Mouse (Mus musculus) heart, postnatal 10 days (tissue): ENCODE measurements around the gene Ifitm2. TPM values are rescaled to one million over a fixed set of nuclear protein-coding genes. Genes with fewer than 3 reads are reported as not detected.

Experiments
- DNase-seq, 2 experiments: peaks; one replicate each; pipeline ENCODE4 v3.0.0; 2021
- intact Hi-C: fragments of 180-260 bp; cut with DNase I; formaldehyde crosslinking; loops from one replicate; pipeline ENCODE4 v1.15.1; 2025
- total RNA-seq, 2 experiments: library from RNA; stranded (reverse); gene quantifications; 2 replicates each; pipeline ENCODE4 v1.2.3; 2021

Gene Ifitm2
- total RNA-seq, 2 experiments from 2014 or later: 168 to 187 TPM

GRCm38 (mm10) chr7:140912846-140913482, 42.8 kb downstream of the Ifitm2 start:
- intact Hi-C loops: no loop called here
- DNase-seq: no peak

DNA sequence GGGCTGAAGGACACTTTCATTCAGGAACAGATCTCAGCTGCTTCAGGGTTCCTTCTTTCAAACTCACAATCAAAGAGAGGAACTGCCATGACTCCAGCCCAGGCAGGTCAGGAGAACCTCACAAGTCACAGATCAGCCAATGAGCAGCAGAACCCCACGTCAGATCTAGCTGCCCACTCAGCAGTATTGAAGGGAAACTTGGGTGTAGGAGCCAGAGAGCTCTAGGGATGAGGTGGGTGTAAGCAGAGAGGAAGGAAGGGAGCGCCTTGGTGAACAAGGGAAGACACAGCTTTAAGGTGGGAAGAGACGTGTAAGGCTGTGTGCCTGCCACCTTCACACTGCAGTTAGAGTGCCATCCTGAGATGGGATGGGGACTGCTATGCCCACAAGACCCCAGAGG, 43.5 kb downstream of the Ifitm2 start:
- intact Hi-C loops: no loop called here
- DNase-seq: no peak

GRCm38 (mm10) chr7:140908634-140909107, 47.1 kb downstream of the Ifitm2 start:
- intact Hi-C loops: loop anchor here (1.0 to 5.0 kb wide), 6 partner anchors 32 to 268 kb away; partner anchors contain the start of genes Gm45717, Ifitm2 and Pgghg
- DNase-seq: peak; percentile 85 to 90

DNA sequence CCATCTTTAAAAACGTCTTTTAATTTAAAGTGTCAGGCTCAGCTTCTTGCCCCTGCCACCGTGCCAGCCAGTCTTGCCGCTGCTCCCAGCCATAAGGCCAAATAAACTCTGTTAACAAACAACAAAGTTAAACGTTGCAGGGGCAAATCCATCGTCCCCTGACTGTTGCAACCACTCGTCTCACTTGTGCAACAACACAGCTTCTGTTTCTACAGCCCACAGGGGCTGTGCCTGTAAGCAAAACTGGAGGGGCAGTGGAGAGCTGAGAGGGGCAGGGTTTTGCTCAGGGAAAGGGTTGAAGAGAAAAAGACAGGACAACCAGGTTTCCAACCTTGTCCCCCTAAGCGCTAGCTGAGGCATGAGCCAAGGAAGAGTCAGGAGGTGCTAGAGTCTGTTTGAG, 47.6 kb downstream of the Ifitm2 start:
- intact Hi-C loops: loop anchor here (1.0 to 5.0 kb wide), 5 partner anchors 33 to 269 kb away; partner anchors contain the start of genes Gm45717, Ifitm2 and Pgghg
- DNase-seq: no peak

- intact Hi-C loops: loop anchor here (1.0 to 5.0 kb wide), 5 partner anchors 33 to 269 kb away; partner anchors contain the start of genes Gm45717, Ifitm2 and Pgghg
- peak in 1 of 2 experiments; percentile 10 for DNase-seq
Measured at GRCm38 (mm10) chr7:140907697-140908096, 48.1 kb downstream of the Ifitm2 start.

GRCm38 (mm10) chr7:140907131-140907530, 48.7 kb downstream of the Ifitm2 start:
- intact Hi-C loops: loop anchor here (5.0 kb wide), 1 partner anchor 50 kb away; the partner anchor contains the start of genes Gm45717 and Ifitm2

DNA sequence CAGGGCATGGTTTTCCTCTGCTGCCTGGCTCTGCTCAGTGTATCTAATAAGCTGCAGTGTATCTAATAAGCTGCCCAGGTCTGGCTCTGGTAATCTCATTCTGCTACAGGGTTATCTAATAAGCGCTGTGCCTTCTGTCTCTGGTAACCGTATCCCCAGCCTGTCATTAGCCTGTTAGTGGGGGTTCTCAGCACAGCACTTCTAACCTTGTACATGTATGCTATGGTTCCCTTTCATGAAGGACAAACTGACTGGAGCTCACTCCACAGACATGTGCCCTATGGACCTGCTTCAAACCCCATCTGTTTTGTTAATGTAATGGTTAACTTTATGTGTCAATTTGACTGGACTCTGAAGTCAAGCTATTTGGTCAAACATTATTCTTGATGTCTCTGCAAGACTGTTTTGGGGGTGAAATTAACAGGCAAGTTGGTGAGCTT, 50.1 kb downstream of the Ifitm2 start:
- DNase-seq: no peak
- intact Hi-C loops: loop anchor here (5.0 kb wide), 1 partner anchor 52 kb away; the partner anchor contains the start of genes Gm45717 and Ifitm2

More at GRCm38 (mm10) chr7:140907131-140907530, 48.7 kb downstream of the Ifitm2 start:
- no peak for DNase-seq

Other genes with a start within 250 kb of the Ifitm2 start
- under 1 TPM; 0.24 to 0.47 TPM for gene Cyp2e1, start 192.2 kb downstream of the Ifitm2 start, total RNA-seq
- not detected for gene Syce1, start 168.1 kb downstream of the Ifitm2 start, total RNA-seq
- gene Zfp941, start 133.8 kb downstream of the Ifitm2 start, total RNA-seq: under 1 TPM; 0.45 to 0.47 TPM
- not detected for gene Urah, start 121.0 kb downstream of the Ifitm2 start, total RNA-seq
- gene Scgb1c1, start 110.4 kb downstream of the Ifitm2 start, total RNA-seq: 10 to 100 TPM; 19.6 to 23.6 TPM
- not detected for gene Odf3, start 108.2 kb downstream of the Ifitm2 start, total RNA-seq
- gene Gm45785, start 99.7 kb downstream of the Ifitm2 start, total RNA-seq: not detected
- 10 to 100 TPM; 27.0 to 29.8 TPM for gene Ric8a, start 99.0 kb downstream of the Ifitm2 start, total RNA-seq
- gene Bet1l, start 98.4 kb downstream of the Ifitm2 start, total RNA-seq: 10 to 100 TPM; 13.1 to 15.9 TPM
- 100 to 1,000 TPM; 111 to 114 TPM for gene Psmd13, start 74.0 kb downstream of the Ifitm2 start, total RNA-seq
- 10 to 100 TPM; 53.4 to 58.2 TPM for gene Sirt3, start 73.7 kb downstream of the Ifitm2 start, total RNA-seq
- gene Cox8b, start 55.5 kb downstream of the Ifitm2 start, total RNA-seq: 1,000 to 10,000 TPM; 1,771 to 1,883 TPM
- not detected for gene Nlrp6, start 35.1 kb downstream of the Ifitm2 start, total RNA-seq
- gene Pgghg, start 14.6 kb downstream of the Ifitm2 start, total RNA-seq: 1 to 10 TPM; 7.7 to 8.6 TPM
- gene Ifitm5, start 5.7 kb downstream of the Ifitm2 start, total RNA-seq: 1 to 10 TPM in 1 of 2 experiments, not detected in 1; 1.1 TPM
- not detected for gene Gm45717, start 50 bp downstream of the Ifitm2 start, total RNA-seq
- 1 to 10 TPM; 2.4 to 3.8 TPM for gene Ifitm1, start 11.2 kb upstream of the Ifitm2 start, total RNA-seq
- gene Ifitm3, start 54.8 kb upstream of the Ifitm2 start, total RNA-seq: 100 to 1,000 TPM; 104 to 117 TPM
- under 1 TPM in 1 of 2 experiments, not detected in 1; 0.69 TPM for gene Ifitm6, start 61.9 kb upstream of the Ifitm2 start, total RNA-seq
- not detected for gene Gm17387, start 73.1 kb upstream of the Ifitm2 start, total RNA-seq
- gene B4galnt4, start 105.1 kb upstream of the Ifitm2 start, total RNA-seq: under 1 TPM in 1 of 2 experiments, not detected in 1; 0.22 TPM
- under 1 TPM in 1 of 2 experiments, not detected in 1; 0.24 TPM for gene Pkp3, start 122.2 kb upstream of the Ifitm2 start, total RNA-seq
- gene Sigirr, start 144.6 kb upstream of the Ifitm2 start, total RNA-seq: 1 to 10 TPM; 6.7 to 8.2 TPM
- under 1 TPM; 0.10 to 0.14 TPM for gene Ano9, start 161.8 kb upstream of the Ifitm2 start, total RNA-seq
- 10 to 100 TPM; 37.4 to 45.9 TPM for gene Ptdss2, start 166.4 kb upstream of the Ifitm2 start, total RNA-seq
- 10 to 100 TPM; 72.9 to 75.3 TPM for gene Rnh1, start 216.9 kb upstream of the Ifitm2 start, total RNA-seq
- 100 to 1,000 TPM; 102 to 114 TPM for gene Hras, start 238.0 kb upstream of the Ifitm2 start, total RNA-seq
- 1 to 10 TPM; 3.3 to 4.0 TPM for gene Lrrc56, start 238.2 kb upstream of the Ifitm2 start, total RNA-seq